Mouse (Mus musculus): ENCODE results near the gene Marco. TPM values are rescaled to one million over a fixed set of nuclear protein-coding genes. Genes with fewer than 3 reads are reported as not detected.

Gene Marco
- polyA plus RNA-seq, 1 experiment from 2014 or later = 0.20 TPM

DNA sequence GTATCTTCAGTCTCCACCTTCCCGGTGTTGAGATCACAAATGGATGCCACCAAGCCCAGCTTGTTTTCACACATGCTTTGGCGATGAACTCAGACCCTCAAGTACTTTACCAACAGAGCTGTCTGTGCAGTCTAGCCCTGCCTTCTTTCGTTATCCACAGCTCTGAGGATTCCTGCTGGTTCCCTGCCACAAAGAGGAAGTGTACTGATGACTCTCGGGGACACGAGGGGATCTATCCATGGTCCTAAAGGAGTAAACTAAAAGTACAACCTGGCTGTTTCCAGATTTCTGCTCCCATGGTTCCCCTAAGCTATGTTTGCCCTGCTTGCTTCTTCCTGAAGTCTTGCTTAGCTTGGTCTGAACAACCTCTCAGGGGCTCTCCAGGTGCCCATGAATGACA is 23.9 kb downstream of the Marco start:
- Histone ChIP-seq H3K4me3 (no peak overlapping the region), H3K27me3 (no peaks in the 10 kb centered on the region), H3K9me3 (no peaks in the 10 kb centered on the region), H3K36me3 (no peaks in the 10 kb centered on the region), H3K4me1 (no peaks in the 10 kb centered on the region), H3K27ac (replicated peaks) (no peak overlapping the region), H3K9ac (replicated peaks) (no peak overlapping the region), H3K4me2 (replicated peaks) (no peak overlapping the region)
- ATAC-seq (replicated peaks) = no peak
- 36% methylated on average over 5 of the region's 5 CpGs for WGBS

DNA sequence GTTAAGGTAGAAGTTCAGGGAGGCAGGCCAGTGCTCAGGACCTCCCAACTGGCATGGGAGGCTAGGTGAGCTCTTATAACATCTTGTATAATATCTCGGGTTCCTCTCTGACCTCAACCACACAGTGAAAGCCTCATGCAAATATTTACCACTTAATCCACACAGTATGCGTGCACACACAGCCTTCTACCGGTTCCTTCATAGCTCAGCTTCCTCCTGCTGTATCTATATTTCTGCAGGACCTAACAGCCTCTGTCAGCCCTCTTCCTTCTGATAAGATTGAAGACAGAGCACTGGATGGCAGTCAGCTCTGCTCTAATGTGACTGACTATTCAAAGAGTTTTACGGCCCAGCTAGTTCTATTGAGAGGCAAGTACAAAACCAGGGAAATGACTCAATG is 30.0 kb downstream of the Marco start:
- Histone ChIP-seq H3K9ac (replicated peaks) (no peak overlapping the region), H3K9me3 (no peaks in the 10 kb centered on the region), H3K4me1 (no peaks in the 10 kb centered on the region), H3K4me2 (replicated peaks) (no peak overlapping the region), H3K4me3 (no peak overlapping the region), H3K36me3 (no peaks in the 10 kb centered on the region), H3K27me3 (no peaks in the 10 kb centered on the region), H3K27ac (replicated peaks) (no peak overlapping the region)
- no peak for ATAC-seq (replicated peaks)
- WGBS = 85% methylated on average over 4 of the region's 4 CpGs

DNA sequence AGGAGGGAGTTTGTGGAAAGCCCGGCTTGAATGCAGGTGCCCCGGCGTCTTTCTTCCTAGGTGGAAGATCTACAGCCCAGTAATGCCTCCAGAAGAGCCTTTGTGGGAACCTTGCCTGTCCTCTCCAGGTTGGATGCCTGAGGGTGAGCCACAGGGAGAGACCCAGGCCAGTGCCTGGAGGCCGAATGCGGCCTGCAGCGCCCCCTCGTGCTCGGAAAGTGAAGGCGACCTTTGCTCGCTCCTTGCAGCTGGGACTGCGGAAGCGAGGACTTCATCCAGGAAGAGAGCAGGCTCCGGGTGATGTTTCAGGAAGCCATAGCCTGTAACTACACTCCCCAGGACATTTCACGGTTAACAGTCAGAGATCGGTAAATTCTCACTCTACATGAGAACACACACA is 35.9 kb downstream of the Marco start:
- H3K27me3 ChIP-seq = no peaks in the 10 kb centered on the region
- no peaks in the 10 kb centered on the region for H3K36me3 ChIP-seq
- no peaks in the 10 kb centered on the region for H3K9me3 ChIP-seq
- H3K4me3 ChIP-seq = no peak overlapping the region
- H3K4me2 ChIP-seq (replicated peaks) = no peak overlapping the region
- H3K9ac ChIP-seq (replicated peaks) = no peak overlapping the region
- ATAC-seq (replicated peaks) = 0 out of 2 replicates have a peak, but pooled peaks have one; percentile 23
- no peak overlapping the region for H3K27ac ChIP-seq (replicated peaks)
- H3K4me1 ChIP-seq = no peaks in the 10 kb centered on the region
- WGBS = 14% methylated on average over 13 of the region's 15 CpGs

DNA sequence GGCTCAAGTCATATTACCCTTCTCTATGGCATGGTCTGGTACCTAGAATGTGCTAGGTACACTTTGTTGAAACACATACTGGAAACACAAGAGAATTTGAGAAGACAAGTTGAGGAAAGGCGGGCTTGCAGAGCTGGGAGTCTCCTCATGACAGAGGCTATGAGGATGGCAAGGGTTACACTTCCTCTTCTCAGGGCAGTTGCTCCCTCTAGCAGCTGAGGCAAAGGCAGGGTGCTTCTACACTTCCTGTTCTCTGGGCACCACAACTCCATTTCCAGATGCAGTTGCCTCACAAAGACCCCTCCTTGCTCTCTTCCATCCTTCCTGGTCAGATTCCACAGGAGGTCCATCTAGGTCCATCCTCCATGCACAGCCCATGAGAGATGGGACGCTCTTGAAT is 37.5 kb downstream of the Marco start:
- H3K36me3 ChIP-seq = no peaks in the 10 kb centered on the region
- H3K4me2 ChIP-seq (replicated peaks) = no peak overlapping the region
- H3K4me3 ChIP-seq = no peak overlapping the region
- H3K9ac ChIP-seq (replicated peaks) = no peak overlapping the region
- no peaks in the 10 kb centered on the region for H3K9me3 ChIP-seq
- no peak for ATAC-seq (replicated peaks)
- no peaks in the 10 kb centered on the region for H3K4me1 ChIP-seq
- H3K27ac ChIP-seq (replicated peaks) = no peak overlapping the region
- no peaks in the 10 kb centered on the region for H3K27me3 ChIP-seq
- 97% methylated on average over 2 of the region's 2 CpGs for WGBS

DNA sequence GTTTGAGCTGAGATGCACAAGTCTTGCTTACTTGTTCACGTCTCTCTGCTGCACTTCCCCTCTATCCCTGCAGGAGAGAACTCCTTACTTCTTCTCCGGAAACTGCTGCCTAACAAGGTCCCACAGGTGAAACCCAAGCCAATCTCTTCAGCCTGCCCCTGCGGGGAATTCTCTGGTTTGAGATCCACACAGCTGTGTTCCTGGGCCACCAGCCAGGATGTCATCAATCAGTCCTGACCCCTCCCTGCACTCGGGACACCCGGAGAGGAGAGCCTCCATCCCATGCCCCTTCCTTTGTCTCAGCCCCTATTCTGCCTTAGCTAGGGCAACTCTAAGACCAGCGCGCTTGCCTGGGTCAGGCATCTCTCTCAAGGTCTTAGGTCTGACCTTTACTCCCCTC is 38.1 kb downstream of the Marco start:
- no peak for ATAC-seq (replicated peaks)
- H3K4me1 ChIP-seq = no peaks in the 10 kb centered on the region
- no peak overlapping the region for H3K4me3 ChIP-seq
- H3K36me3 ChIP-seq = no peaks in the 10 kb centered on the region
- H3K4me2 ChIP-seq (replicated peaks) = no peak overlapping the region
- H3K27ac ChIP-seq (replicated peaks) = no peak overlapping the region
- no peaks in the 10 kb centered on the region for H3K9me3 ChIP-seq
- WGBS = 27% methylated on average over 7 of the region's 7 CpGs
- no peak overlapping the region for H3K9ac ChIP-seq (replicated peaks)
- no peaks in the 10 kb centered on the region for H3K27me3 ChIP-seq

DNA sequence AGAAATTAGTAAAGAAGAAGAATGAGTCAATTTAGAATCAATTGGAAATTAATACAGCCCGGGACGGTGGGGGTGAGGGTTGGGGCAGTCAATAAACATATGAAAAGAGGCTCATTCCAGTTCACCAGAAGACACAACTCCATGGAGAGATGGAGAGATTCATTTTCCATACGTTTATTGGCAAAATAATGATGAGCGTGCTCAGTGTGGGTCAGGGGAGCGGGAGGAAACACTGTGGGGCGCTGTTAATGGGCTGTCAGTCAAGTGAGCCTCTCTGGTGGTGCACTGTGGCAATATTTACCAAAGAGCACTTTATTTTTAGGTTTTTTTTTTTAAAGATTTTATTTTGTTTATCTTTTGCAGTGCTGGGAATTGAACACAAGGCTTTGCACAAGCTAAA is 45.8 kb downstream of the Marco start:
- Histone ChIP-seq H3K9ac (replicated peaks) (no peak overlapping the region), H3K9me3 (no peaks in the 10 kb centered on the region), H3K27me3 (no peaks in the 10 kb centered on the region), H3K4me2 (replicated peaks) (no peak overlapping the region), H3K36me3 (no peaks in the 10 kb centered on the region), H3K4me3 (no peak overlapping the region), H3K4me1 (no peaks in the 10 kb centered on the region), H3K27ac (replicated peaks) (no peak overlapping the region)
- ATAC-seq (replicated peaks) = no peak
- WGBS = 51% methylated on average over 6 of the region's 6 CpGs

DNA sequence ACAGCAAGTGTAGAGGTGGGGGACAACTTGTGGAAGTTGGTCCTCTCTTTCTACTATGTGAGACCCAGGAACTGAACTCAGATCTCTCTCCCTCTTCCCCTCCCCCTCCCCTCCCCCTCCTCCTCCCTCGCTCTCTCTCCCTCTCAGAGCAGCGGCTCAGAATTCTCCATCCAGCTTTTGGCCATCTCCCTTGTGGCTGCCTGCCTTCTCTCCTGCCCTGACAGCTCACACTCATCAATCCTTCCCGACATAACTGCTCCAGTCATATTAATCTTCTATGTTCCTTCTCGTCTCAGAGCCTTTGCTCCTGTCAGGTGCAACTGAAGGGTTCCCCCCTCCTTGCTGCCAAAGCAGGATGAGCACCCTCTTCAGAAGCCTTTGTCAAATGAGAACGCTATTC is 46.3 kb downstream of the Marco start:
- H3K4me2 ChIP-seq (replicated peaks) = no peak overlapping the region
- no peak overlapping the region for H3K4me3 ChIP-seq
- no peaks in the 10 kb centered on the region for H3K36me3 ChIP-seq
- no peaks in the 10 kb centered on the region for H3K4me1 ChIP-seq
- no peaks in the 10 kb centered on the region for H3K27me3 ChIP-seq
- H3K9me3 ChIP-seq = no peaks in the 10 kb centered on the region
- WGBS = 30% methylated on average over 5 of the region's 5 CpGs
- no peak overlapping the region for H3K27ac ChIP-seq (replicated peaks)
- H3K9ac ChIP-seq (replicated peaks) = no peak overlapping the region
- no peak for ATAC-seq (replicated peaks)

DNA sequence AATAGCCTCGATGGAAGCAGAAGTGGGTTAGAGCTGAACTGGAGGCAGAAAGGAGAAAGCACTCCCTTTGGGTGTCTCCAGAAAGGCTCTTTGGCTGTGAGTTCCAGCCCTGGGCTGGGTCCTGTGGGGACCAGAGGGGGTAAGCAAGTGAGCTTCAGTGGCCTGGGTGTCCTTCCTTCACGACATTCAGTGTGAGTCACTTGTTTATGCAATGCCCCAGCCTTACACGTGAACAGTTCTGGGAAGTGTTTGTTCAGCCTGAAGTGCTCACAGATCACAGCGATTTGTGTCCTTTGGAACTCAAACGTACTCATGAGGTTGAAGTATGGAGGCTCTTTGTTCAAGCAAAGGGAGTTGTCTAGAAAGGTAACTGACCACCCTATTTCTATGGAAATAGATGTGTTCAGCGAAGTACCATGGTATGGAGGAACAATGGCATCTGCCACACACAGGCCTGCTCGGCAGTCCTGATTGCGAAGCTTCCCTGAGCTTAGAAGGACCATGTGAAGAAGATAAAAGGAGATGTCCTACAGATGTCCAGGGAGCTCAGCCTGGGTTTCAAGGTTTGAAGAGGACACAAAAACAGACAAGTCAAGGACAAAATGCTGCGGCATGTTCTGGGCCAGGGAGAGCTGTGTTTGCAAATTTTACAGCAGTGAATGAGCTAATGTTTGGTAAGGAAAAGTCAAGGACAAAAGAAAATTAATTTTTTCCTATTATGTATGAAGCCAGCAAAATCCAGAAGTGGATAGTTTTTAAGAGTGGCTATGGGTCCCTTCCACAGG is 53.1 kb downstream of the Marco start:
- Histone ChIP-seq H3K4me1 (no peaks in the 10 kb centered on the region), H3K36me3 (no peaks in the 10 kb centered on the region), H3K4me2 (replicated peaks) (no peak overlapping the region), H3K4me3 (no peak overlapping the region), H3K27me3 (no peaks in the 10 kb centered on the region), H3K27ac (replicated peaks) (no peak overlapping the region), H3K9ac (replicated peaks) (no peak overlapping the region), H3K9me3 (no peaks in the 10 kb centered on the region)
- ATAC-seq (replicated peaks) = no peak
- 88% methylated on average over 9 of the region's 9 CpGs for WGBS

DNA sequence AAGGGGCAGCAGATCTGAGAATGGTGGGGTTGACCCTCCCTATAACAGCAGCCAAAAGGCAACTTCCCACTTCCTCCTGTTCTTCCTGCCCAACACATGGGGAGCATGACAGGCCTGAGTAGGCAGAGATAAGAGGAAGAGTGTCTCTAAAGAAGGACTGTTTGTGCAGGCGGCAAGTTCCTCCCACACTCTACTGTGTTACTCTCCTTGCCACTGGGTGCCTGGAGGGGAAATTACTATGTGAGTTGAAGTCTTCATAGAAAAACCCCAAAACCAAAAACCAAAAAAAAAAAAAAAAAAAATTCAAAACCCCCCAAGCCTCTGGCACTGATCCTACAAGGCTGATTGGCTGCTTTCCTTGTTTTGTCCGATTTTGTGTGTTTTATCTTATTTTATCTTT is 55.2 kb downstream of the Marco start:
- 80% methylated on average over 2 of the region's 2 CpGs for WGBS
- no peak overlapping the region for H3K9ac ChIP-seq (replicated peaks)
- H3K27ac ChIP-seq (replicated peaks) = no peak overlapping the region
- no peak for ATAC-seq (replicated peaks)
- H3K36me3 ChIP-seq = no peaks in the 10 kb centered on the region
- H3K4me3 ChIP-seq = no peak overlapping the region
- H3K4me1 ChIP-seq = no peaks in the 10 kb centered on the region
- H3K27me3 ChIP-seq = no peaks in the 10 kb centered on the region
- H3K9me3 ChIP-seq = no peaks in the 10 kb centered on the region
- H3K4me2 ChIP-seq (replicated peaks) = no peak overlapping the region

DNA sequence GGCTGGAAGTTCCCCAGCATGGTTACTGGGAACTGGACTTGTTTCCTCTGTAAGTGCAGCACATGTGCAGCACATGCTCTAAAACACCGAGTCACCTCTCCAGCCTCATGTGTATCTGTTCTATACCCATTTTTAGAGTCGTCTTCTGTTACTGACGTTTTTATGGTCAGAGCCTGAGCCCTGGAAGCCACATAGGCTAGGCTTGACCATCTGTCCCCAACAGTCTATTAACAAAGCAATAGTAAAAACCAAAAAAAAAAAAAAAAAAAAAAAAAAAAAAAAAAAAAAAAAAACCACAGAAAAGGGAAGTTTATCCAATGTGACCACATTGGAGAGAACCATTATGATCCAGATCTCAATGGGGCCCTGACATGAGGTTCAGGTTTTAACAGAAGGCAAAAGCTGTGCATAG is 61.6 kb downstream of the Marco start:
- Histone ChIP-seq H3K4me1 (no peaks in the 10 kb centered on the region), H3K4me2 (replicated peaks) (no peak overlapping the region), H3K27me3 (no peaks in the 10 kb centered on the region), H3K9ac (replicated peaks) (no peak overlapping the region), H3K36me3 (no peaks in the 10 kb centered on the region), H3K9me3 (no peaks in the 10 kb centered on the region), H3K27ac (replicated peaks) (no peak overlapping the region), H3K4me3 (no peak overlapping the region)
- no peak for ATAC-seq (replicated peaks)
- 88% methylated on average over 3 of the region's 3 CpGs for WGBS

DNA sequence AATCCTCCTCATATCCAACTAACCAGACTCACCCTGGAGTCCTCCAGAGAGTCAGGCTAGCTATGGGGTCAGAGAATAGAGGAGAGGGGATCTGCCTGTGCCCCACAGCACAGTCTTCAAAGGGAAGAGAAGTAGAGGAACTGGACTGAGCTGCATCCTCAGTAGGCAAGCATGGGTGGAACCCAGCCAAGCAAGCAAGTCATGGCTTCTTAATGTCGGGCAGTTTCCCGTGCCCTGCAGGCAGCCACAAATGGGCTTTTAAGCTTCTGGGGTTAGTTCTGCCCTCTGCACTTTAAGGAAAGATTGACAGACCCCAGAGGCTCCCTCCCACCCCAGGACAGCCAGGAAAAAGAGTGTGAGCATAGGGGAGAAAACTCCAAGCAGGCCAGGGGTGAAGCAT is 63.2 kb downstream of the Marco start:
- H3K4me2 ChIP-seq (replicated peaks) = no peak overlapping the region
- H3K9me3 ChIP-seq = no peaks in the 10 kb centered on the region
- H3K4me3 ChIP-seq = no peak overlapping the region
- WGBS = 16% methylated on average over 2 of the region's 2 CpGs
- no peaks in the 10 kb centered on the region for H3K4me1 ChIP-seq
- H3K27ac ChIP-seq (replicated peaks) = no peak overlapping the region
- H3K9ac ChIP-seq (replicated peaks) = no peak overlapping the region
- no peak for ATAC-seq (replicated peaks)
- H3K27me3 ChIP-seq = no peaks in the 10 kb centered on the region
- no peaks in the 10 kb centered on the region for H3K36me3 ChIP-seq

DNA sequence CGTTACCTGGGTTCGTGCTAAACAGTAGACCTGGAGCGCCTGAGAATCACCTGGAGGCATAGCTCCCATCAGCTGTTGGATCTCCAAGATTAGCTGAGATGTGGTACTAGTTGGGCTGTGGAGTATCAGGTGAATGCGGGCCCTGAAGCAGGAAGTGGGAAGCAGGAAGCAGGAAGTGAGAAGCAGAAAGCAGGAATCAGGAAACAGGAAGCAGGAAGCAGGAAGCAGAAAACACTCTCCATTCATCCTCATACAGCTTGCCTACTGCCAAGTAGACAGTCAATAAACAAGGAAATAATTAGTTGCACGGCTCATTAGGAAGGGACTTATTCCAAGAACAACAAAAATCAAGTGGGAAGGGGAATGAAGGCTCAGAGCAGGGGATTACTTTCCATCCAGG is 69.2 kb downstream of the Marco start:
- no peak overlapping the region for H3K27ac ChIP-seq (replicated peaks)
- no peaks in the 10 kb centered on the region for H3K36me3 ChIP-seq
- H3K4me1 ChIP-seq = no peaks in the 10 kb centered on the region
- no peak overlapping the region for H3K4me2 ChIP-seq (replicated peaks)
- no peak overlapping the region for H3K4me3 ChIP-seq
- 87% methylated on average over 5 of the region's 5 CpGs for WGBS
- no peak for ATAC-seq (replicated peaks)
- no peaks in the 10 kb centered on the region for H3K9me3 ChIP-seq
- no peaks in the 10 kb centered on the region for H3K27me3 ChIP-seq
- no peak overlapping the region for H3K9ac ChIP-seq (replicated peaks)

DNA sequence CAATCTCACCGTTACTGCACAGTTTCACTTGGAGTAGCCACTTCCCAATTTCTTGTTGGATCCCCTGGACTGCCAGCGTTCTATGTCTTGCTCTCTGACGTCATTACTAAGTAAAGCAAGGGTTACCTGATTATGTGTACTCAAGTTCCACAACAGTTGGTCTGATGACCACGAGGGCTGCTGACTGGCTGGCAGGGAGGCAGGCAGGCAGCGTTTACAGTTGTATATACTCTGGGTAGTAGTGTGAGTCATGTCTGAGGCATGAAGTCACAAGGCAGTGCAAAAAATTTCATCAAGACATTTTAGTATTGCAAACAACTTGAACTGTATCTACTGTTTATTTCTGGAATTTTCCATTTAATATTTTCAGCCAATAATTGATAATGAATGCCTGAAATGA is 74.7 kb downstream of the Marco start:
- no peak overlapping the region for H3K9ac ChIP-seq (replicated peaks)
- no peak overlapping the region for H3K27ac ChIP-seq (replicated peaks)
- H3K27me3 ChIP-seq = no peaks in the 10 kb centered on the region
- H3K4me2 ChIP-seq (replicated peaks) = no peak overlapping the region
- no peaks in the 10 kb centered on the region for H3K9me3 ChIP-seq
- no peaks in the 10 kb centered on the region for H3K4me1 ChIP-seq
- 81% methylated on average over 5 of the region's 5 CpGs for WGBS
- H3K36me3 ChIP-seq = no peaks in the 10 kb centered on the region
- no peak for ATAC-seq (replicated peaks)
- H3K4me3 ChIP-seq = no peak overlapping the region

Measured in forebrain, embryonic 15.5 days (tissue).